Mouse (Mus musculus): ENCODE data around the gene Olfr91. TPM values are rescaled to one million over a fixed set of nuclear protein-coding genes. Genes with fewer than 3 reads are reported as not detected.

The Olfr91 gene
- total RNA-seq (2023) = not detected in 4 replicates

DNA sequence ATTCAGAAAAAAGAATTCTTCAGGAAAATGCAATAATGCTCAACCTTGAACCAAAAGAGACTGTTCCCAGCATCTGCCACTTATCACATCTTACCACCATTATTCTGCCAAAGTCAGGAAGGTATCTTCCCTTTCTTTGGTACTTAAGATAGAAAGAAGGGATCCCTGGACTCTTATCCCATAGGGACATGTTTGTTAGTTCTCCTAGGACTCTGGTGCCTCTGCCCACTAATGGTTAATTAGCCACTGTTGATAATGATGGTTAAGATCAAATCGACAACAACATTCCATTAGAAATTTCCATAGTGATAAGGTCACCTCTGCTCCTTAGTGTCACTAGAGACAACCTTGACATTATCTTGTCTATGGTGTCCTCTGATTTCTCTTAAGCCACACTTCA lies at the start of gene Olfr91:
TSS of gene Olfr91 (minus strand) at position 101 of the 400 bp plus-strand sequence.

DNA sequence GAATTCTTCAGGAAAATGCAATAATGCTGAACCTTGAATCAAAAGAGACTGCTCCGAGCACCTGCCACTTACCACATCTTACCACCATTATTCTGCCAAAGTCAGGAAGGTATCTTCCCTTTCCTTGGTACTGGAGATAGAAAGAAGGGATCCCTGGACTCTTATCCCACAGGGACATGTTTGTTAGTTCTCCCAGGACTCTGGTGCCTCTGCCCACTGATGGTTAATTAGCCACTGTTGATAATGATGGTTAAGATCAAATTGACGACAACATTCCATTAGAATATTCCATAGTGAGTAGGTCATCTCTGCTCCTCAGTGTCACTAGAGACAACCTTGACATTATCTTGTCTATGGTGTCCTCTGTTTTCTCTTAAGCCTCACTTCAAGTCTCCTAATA lies 21.9 kb upstream of the Olfr91 start, which contains the start of gene Olfr92:
TSS of gene Olfr92 (minus strand) at position 101 of the 400 bp plus-strand sequence.

DNA sequence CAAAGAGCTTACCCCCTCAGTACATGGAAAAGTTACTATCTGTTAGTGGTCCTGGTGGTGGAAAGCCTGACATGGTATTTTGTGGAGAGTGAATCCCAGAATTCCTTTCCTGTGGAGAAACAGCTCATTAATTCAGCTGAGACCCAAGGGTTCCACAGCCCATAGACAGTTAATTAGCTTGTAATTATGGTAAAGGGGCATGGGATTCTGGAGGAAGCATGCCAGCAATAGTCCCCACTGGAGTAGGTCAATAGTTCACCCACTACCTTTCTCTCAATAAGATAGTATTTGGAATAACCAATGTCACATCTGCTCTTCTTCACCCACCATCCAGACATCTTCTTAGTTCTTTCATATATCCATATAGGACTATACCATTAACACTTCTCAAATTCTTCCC lies 9.7 kb downstream of the Olfr91 start, which contains the start of gene Olfr90:
TSS of gene Olfr90 (minus strand) at position 101 of the 400 bp plus-strand sequence.

DNA sequence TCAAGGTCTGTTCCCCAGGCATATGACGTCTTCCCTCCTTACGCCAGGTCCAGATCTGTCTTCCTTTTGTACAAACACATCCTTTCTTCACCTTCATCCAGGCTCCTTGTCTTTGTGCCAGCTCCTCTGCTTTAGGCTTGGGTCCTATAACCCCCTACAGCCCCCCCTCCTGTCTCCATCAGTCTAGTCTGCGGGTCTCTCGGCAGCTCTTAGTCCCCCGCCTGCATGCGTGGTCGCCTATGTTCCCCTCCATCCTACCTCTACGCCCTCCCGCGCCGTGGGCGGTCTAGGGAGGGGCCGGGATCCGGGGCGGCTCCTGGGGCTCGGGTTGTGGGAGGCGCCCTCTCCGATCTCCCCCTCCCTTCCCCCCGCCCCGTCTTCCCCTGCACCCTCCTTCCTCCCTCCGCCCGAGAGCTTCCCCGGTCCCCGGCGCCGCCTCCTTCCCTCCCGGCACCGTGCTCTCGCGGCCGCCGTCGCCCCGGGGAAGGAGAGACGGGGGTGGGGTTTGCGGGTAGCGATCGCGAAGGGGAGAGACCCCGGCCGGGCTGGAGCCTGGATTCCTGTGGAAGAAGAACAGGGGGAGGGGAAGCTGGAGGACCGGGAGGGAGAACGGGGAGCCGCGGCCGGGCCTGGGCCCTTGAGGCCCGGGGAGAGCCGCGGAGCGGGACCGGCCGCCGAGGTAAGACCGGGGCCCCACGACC lies 52.3 kb downstream of the Olfr91 start, which contains the start of gene Gabbr1:
TSS of gene Gabbr1 (plus strand) at position 356 of the 701 bp plus-strand sequence.

Other genes with a start within 250 kb of the Olfr91 start
- not detected in 4 replicates for gene Trim15, start 231.1 kb downstream of the Olfr91 start, total RNA-seq (2023)
- 0.25 to 0.35 TPM in 2 of 4 replicates, not detected in the others for gene Trim10, start 228.7 kb downstream of the Olfr91 start, total RNA-seq (2023)
- not detected in 4 replicates for gene Trim40, start 208.2 kb downstream of the Olfr91 start, total RNA-seq (2023)
- not detected in 4 replicates for gene Trim31, start 200.2 kb downstream of the Olfr91 start, total RNA-seq (2023)
- gene Rnf39, start 155.4 kb downstream of the Olfr91 start, total RNA-seq (2023) = not detected in 4 replicates
- 96.5 to 112 TPM (median 98.9 TPM) in 4 replicates for gene Ppp1r11, start 146.5 kb downstream of the Olfr91 start, total RNA-seq (2023)
- gene Znrd1, start 139.7 kb downstream of the Olfr91 start, total RNA-seq (2023) = 74.9 to 82.2 TPM (median 80.0 TPM) in 4 replicates
- 1.0 to 2.7 TPM (median 1.3 TPM) in 4 replicates for gene Znrd1as, start 139.7 kb downstream of the Olfr91 start, total RNA-seq (2023)
- not detected in 4 replicates for gene 2410137M14Rik, start 117.0 kb downstream of the Olfr91 start, total RNA-seq (2023)
- not detected in 4 replicates for gene H2-M5, start 108.7 kb downstream of the Olfr91 start, total RNA-seq (2023)
- gene Zfp57, start 97.1 kb downstream of the Olfr91 start, total RNA-seq (2023) = not detected in 4 replicates
- gene Mog, start 74.9 kb downstream of the Olfr91 start, total RNA-seq (2023) = not detected in 4 replicates
- gene Gabbr1, start 52.3 kb downstream of the Olfr91 start, total RNA-seq (2023) = 63.3 to 72.7 TPM (median 66.7 TPM) in 4 replicates
- gene Olfr90, start 9.8 kb downstream of the Olfr91 start, total RNA-seq (2023) = 0.21 TPM in 1 of 4 replicates, not detected in the others
- not detected in 4 replicates for gene Olfr92, start 21.8 kb upstream of the Olfr91 start, total RNA-seq (2023)
- not detected in 4 replicates for gene Olfr93, start 63.2 kb upstream of the Olfr91 start, total RNA-seq (2023)
- gene Ubd, start 95.6 kb upstream of the Olfr91 start, total RNA-seq (2023) = 0.89 TPM in 1 of 4 replicates, not detected in the others
- not detected in 4 replicates for gene Olfr94, start 102.7 kb upstream of the Olfr91 start, total RNA-seq (2023)
- gene Olfr95, start 114.8 kb upstream of the Olfr91 start, total RNA-seq (2023) = not detected in 4 replicates
- not detected in 4 replicates for gene Olfr96, start 121.9 kb upstream of the Olfr91 start, total RNA-seq (2023)
- gene Olfr97, start 139.1 kb upstream of the Olfr91 start, total RNA-seq (2023) = not detected in 4 replicates
- not detected in 4 replicates for gene Olfr98, start 165.5 kb upstream of the Olfr91 start, total RNA-seq (2023)
- 56.5 to 62.1 TPM (median 57.9 TPM) in 4 replicates for gene H2-M3, start 171.9 kb upstream of the Olfr91 start, total RNA-seq (2023)
- not detected in 4 replicates for gene Olfr99, start 185.2 kb upstream of the Olfr91 start, total RNA-seq (2023)
- gene Olfr101, start 206.0 kb upstream of the Olfr91 start, total RNA-seq (2023) = not detected in 4 replicates
- gene Olfr102, start 218.8 kb upstream of the Olfr91 start, total RNA-seq (2023) = not detected in 4 replicates
- gene Olfr103, start 241.4 kb upstream of the Olfr91 start, total RNA-seq (2023) = not detected in 4 replicates

All from B cell, adult 62 days (primary cell).